Mouse (Mus musculus) hindbrain, embryonic 14.5 days (tissue): Measurements from ENCODE around the gene Tinf2. TPM values are rescaled to one million over a fixed set of nuclear protein-coding genes. Genes with fewer than 3 reads are reported as not detected.

ENCODE experiments used
- ATAC-seq: fragments of 200-750 bp; cut with Nextera tagmentation; 2 replicates; pipeline ENCODE4 v1.8.0; 2017; ENCODE audit warnings: moderate number of reproducible peaks, mild to moderate bottlenecking, moderate TSS enrichment, moderate library complexity; ENCODE audit not compliant: low FRiP score
- DNase-seq: peaks from one replicate; pipeline ENCODE4 v3.0.0-alpha.2; 2015; ENCODE audit warnings: low spot score
- H3K27ac ChIP-seq: fragments of 300-500 bp; sonication (generic); 2 replicates; pipeline ENCODE4 v1.5.1; 2014; ENCODE audit warnings: mild to moderate bottlenecking, moderate library complexity
- H3K27me3 ChIP-seq: fragments of 300-500 bp; sonication (generic); 2 replicates; pipeline ENCODE4 v1.6.1; 2014; ENCODE audit warnings: mild to moderate bottlenecking, low read length, mixed read lengths; ENCODE audit not compliant: control insufficient read depth, insufficient read depth
- H3K36me3 ChIP-seq: fragments of 300-500 bp; sonication (generic); replicated peaks from 2 replicates; pipeline ENCODE4 v1.6.1; 2014; ENCODE audit not compliant: control insufficient read depth, insufficient read depth
- H3K4me1 ChIP-seq: fragments of 300-500 bp; sonication (generic); replicated peaks from 2 replicates; pipeline ENCODE4 v1.6.1; 2014; ENCODE audit warnings: antibody characterized with exemption, low read length, mixed read lengths; ENCODE audit not compliant: control insufficient read depth, insufficient read depth
- H3K4me2 ChIP-seq: fragments of 300-500 bp; sonication (generic); replicated peaks from 2 replicates; pipeline ENCODE4 v1.6.1; 2014; ENCODE audit warnings: mild to moderate bottlenecking, moderate library complexity
- H3K4me3 ChIP-seq: fragments of 300-500 bp; sonication (generic); replicated peaks from 2 replicates; pipeline ENCODE4 v1.5.1; 2014; ENCODE audit warnings: mild to moderate bottlenecking, low read length
- H3K9ac ChIP-seq: fragments of 300-500 bp; sonication (generic); 2 replicates; pipeline ENCODE4 v1.6.1; 2014
- H3K9me3 ChIP-seq: fragments of 300-500 bp; sonication (generic); 2 replicates; pipeline ENCODE4 v1.6.1; 2016; ENCODE audit warnings: low read length; ENCODE audit not compliant: control insufficient read depth
- WGBS: fragments of 180-500 bp; shearing (Covaris S2); extraction: QIAGEN DNeasy Blood & Tissue Kit; methylation state at CpG from one replicate; pipeline ENCODE4 v1.1.7; 2014; 5-methylcytosine and 5-hydroxymethylcytosine counted together
- polyA plus RNA-seq: library from polyadenylated mRNA; unstranded; fragments of >200 nt; fragmentation: Nextera tagmentation; extraction: Ambion mirVana; gene quantifications from 2 replicates; pipeline ENCODE4 v1.2.1, GENCODE M21; 2014

Tinf2 gene
- polyA plus RNA-seq, 1 experiment from 2014 or later = 24.3 TPM

DNA sequence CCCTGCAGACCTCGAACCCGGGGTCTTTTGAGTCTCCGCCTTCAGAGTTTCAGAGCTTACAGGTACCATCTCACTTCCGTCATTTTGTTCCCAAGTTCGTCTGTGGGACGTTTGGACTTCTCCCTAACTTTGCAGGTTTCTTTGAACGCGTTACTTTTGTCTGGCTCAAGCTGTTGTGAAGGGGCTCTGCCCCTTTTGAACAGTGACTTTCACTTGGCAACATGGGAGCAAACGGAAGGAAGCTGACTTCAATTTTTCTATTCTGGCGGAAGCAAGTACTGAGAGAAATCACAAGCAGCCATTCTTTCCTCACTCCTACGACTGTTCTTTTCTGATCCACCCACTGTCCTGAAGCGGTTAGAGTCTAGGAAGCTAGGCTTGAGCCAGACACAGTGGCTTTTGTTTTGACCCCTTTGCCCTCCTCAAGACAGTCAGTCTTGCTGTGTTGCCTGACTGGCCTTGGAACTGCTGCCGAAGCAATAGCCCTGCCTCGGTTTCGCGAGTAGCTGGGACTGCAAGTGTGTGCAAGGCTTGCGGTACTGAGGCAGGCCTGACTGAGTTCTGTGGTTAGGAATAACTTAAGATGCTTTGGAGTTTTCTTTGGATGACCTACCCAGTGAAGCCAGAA, 37.2 kb downstream of the Tinf2 start:
- Histone ChIP-seq H3K27me3 (no peaks in the 10 kb centered on the region), H3K4me3 (peak overlapping the region; percentile 85)
- 34% methylated on average over 17 of the region's 17 CpGs for WGBS

DNA sequence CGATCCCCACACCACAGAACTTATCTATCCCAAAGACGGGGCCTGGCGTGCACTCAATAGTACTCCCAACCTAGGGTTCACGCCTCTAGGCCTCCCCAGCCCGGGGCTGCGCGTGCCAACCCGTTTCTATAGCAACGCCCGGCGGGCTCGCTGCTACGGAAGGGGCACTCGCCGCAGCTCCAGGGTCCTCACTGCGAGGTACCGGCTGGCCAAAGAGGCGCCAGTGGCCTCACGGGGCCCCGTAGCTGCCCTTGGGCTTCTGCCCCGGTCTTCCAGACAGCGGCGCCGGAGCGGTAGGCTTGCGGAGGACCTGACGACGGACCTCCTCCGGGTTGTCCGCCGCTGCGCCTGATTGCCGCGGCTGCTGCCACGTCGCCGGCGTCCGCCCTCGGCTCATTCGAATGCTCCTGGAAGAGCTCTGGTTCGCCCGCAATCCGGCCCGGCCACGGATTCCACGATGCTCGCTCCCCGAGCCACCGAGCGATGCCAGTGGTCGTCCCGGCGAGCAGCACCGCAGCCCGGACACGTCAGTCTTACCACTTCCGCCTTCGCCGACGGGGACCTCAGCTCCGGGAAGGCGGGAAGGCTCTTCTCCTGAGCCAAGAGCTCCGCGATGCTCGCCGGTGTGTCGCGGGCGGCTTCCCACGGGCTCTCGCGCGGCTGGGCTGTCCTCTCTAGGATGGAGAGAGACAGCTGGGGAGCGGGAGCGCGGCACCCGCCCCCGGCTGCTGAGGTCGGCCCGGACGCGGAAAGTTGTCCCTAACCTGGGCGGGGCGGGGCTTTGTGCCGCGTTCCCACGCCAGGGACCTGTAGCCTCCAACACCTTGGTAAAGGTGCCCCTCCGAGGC, 38.3 kb downstream of the Tinf2 start, which contains the start of gene Tm9sf1:
Gene Tm9sf1, minus strand, starts transcription at position 747 of the 848 bp plus-strand sequence.
- H3K4me2 ChIP-seq = peak within 1 kb of the TSS; percentile 80
- H3K4me3 ChIP-seq = peak within 1 kb of the TSS; percentile 85
- DNase-seq (peak; percentile 78), ATAC-seq (peak; percentile 90)
- peaks cover 21% of the 10 kb centered on the region for H3K4me1 ChIP-seq
- H3K9me3 ChIP-seq = no peaks in the 10 kb centered on the region
- peak within 1 kb of the TSS; percentile 97 for H3K27ac ChIP-seq
- H3K27me3 ChIP-seq = no peaks in the 10 kb centered on the region
- H3K36me3 ChIP-seq = peaks cover 22% of the 10 kb centered on the region
- H3K9ac ChIP-seq = peak within 1 kb of the TSS; percentile 84
- WGBS = under 1% methylated on average over 89 of the region's 89 CpGs

More for the DNA sequence above, 37.2 kb downstream of the Tinf2 start:
- DNase-seq (no peak), ATAC-seq (no peak)
- Histone ChIP-seq H3K36me3 (peaks cover 12% of the 10 kb centered on the region), H3K27ac (no peak overlapping the region), H3K4me2 (peak overlapping the region; percentile 80), H3K4me1 (peaks cover 21% of the 10 kb centered on the region), H3K9ac (peak overlapping the region; percentile 84), H3K9me3 (no peaks in the 10 kb centered on the region)

DNA sequence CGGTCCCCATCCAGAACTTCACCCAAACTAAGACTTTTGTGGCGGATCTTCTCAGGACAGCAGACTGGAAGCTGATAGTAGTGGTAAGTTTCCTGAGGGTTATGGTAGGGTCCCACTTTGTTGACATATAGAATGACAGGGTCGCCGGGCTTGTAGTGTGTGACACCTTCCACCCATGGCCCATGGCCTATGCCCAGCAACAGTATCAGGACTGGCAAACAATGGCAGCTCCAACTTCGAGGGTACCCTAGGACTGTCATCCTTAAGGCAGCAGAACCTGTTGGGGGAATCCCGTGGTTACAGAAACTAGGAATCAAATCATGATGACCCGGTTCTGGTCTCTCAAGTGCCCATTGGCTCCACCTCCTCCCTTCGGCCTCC, 39.0 kb downstream of the Tinf2 start:
- Histone ChIP-seq H3K36me3 (peaks cover 28% of the 10 kb centered on the region), H3K4me2 (peak overlapping the region; percentile 80), H3K9ac (peak overlapping the region; percentile 84), H3K27ac (peak overlapping the region; percentile 97), H3K9me3 (no peaks in the 10 kb centered on the region), H3K4me1 (peaks cover 21% of the 10 kb centered on the region), H3K4me3 (peak overlapping the region; percentile 85), H3K27me3 (no peaks in the 10 kb centered on the region)
- ATAC-seq (peak; percentile 29), DNase-seq (no peak)
- 21% methylated on average over 8 of the region's 8 CpGs for WGBS

DNA sequence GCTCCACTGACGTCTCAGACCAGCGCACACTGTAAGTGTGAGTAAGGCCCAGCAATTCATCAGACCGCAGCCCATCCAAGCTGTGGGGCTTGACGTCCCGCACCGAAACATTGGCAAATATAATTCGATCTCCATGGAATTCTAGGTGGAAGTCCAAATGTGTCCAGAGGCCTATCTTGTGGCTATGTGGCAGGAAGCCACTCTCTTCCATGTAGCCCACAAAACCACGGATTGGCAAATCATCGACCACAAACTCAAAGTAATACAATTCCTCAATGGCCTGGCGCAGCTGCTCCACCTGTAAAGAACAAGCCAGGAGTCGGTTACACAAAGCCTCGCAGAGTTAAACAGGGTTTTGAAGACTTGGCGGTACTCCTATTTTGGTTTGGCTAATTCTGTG, 40.3 kb downstream of the Tinf2 start:
- no peak overlapping the region for H3K4me2 ChIP-seq
- 97% methylated on average over 13 of the region's 13 CpGs for WGBS
- DNase-seq (no peak), ATAC-seq (no peak)
- no peaks in the 10 kb centered on the region for H3K9me3 ChIP-seq
- H3K4me3 ChIP-seq = no peak overlapping the region
- no peak overlapping the region for H3K9ac ChIP-seq
- peaks cover 25% of the 10 kb centered on the region for H3K4me1 ChIP-seq
- H3K36me3 ChIP-seq = peaks cover 42% of the 10 kb centered on the region
- no peak overlapping the region for H3K27ac ChIP-seq
- no peaks in the 10 kb centered on the region for H3K27me3 ChIP-seq

DNA sequence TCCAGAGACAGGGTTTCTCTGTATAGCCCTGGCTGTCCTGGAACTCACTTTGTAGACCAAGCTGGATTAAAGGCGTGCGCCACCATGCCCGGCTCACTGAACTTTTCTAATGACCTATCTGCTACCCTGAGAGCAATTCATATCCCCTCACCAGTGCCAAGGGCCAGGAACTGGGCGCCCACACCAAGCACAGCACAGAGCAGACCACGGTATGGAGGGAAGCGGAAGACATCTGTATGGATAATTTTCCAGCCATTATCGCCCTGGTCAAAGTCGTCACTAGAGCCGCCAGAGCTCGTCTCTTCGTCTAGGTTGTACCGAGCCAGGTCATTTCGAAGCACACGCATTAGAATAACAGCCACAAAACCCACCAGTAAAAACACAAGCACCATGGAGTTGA, 40.8 kb downstream of the Tinf2 start:
- WGBS = 96% methylated on average over 14 of the region's 14 CpGs
- Histone ChIP-seq H3K4me3 (no peak overlapping the region), H3K27me3 (no peaks in the 10 kb centered on the region), H3K36me3 (peaks cover 45% of the 10 kb centered on the region), H3K9ac (no peak overlapping the region), H3K4me2 (no peak overlapping the region), H3K9me3 (no peaks in the 10 kb centered on the region), H3K27ac (no peak overlapping the region), H3K4me1 (peaks cover 29% of the 10 kb centered on the region)
- DNase-seq (no peak), ATAC-seq (no peak)

DNA sequence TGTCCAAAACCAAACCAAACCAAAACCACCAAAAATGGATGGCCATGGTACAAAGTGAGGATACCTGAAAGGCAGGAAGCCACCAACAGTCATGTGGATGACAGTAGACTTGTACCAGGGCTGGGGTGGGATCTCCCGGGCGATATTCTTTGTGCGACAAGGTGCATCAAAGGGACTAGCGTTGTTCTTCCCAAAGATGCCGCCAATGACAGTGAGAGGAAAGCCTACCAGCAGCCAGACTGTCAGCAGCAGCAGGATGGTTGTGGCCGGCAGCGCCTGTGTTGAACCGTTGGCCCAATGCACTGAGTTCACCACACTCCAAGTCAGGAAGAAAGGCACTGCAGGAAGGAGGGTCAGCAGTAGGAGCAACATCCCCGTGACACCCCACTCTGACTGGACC, 43.8 kb downstream of the Tinf2 start, which contains the start of gene Gm49378:
Gene Gm49378, minus strand, starts transcription at position 101 of the 400 bp plus-strand sequence.
- no peak within 1 kb of the TSS for H3K4me3 ChIP-seq
- no peak for DNase-seq
- peaks cover 24% of the 10 kb centered on the region for H3K4me1 ChIP-seq
- no peaks in the 10 kb centered on the region for H3K9me3 ChIP-seq
- no peak for ATAC-seq
- no peak within 1 kb of the TSS for H3K27ac ChIP-seq
- no peak within 1 kb of the TSS for H3K9ac ChIP-seq
- no peak within 1 kb of the TSS for H3K4me2 ChIP-seq
- peaks cover 59% of the 10 kb centered on the region for H3K36me3 ChIP-seq
- WGBS = 96% methylated on average over 9 of the region's 9 CpGs
- H3K27me3 ChIP-seq = no peaks in the 10 kb centered on the region

DNA sequence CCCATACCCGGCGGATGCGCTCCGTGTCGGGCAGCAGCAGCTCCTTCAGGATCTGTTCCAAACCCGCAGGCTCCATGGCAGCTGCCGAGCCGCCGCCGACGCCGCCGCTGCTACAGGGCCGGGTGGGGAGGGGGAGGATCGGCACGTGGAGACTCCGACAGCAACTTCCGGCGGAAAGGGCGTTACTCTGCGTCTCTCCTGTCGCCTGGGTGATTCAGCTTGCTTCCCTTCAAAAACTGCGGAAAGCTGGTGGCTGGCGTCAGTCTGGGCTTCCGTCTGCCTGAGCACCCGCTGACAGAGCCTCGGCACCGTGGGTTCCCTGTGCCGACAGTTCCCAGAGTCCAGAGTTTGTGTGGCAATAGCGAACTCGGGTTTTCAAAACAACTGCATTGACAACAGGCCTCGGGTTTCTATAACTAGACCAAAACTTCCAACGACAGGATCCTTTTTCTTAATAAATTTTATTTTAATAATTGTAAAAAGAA, 46.1 kb downstream of the Tinf2 start, which contains the start of gene Ipo4:
Gene Ipo4, minus strand, starts transcription at position 435 of the 485 bp plus-strand sequence.
- no peaks in the 10 kb centered on the region for H3K9me3 ChIP-seq
- ATAC-seq (peak; percentile 91), DNase-seq (peak; percentile 89)
- H3K27ac ChIP-seq = peak within 1 kb of the TSS; percentile 67
- no peaks in the 10 kb centered on the region for H3K27me3 ChIP-seq
- peaks cover 17% of the 10 kb centered on the region for H3K4me1 ChIP-seq
- peak within 1 kb of the TSS; percentile 69 for H3K4me3 ChIP-seq
- H3K4me2 ChIP-seq = peak within 1 kb of the TSS; percentile 90
- H3K9ac ChIP-seq = peak within 1 kb of the TSS; percentile 81
- 2% methylated on average over 33 of the region's 33 CpGs for WGBS
- peaks cover 80% of the 10 kb centered on the region for H3K36me3 ChIP-seq

DNA sequence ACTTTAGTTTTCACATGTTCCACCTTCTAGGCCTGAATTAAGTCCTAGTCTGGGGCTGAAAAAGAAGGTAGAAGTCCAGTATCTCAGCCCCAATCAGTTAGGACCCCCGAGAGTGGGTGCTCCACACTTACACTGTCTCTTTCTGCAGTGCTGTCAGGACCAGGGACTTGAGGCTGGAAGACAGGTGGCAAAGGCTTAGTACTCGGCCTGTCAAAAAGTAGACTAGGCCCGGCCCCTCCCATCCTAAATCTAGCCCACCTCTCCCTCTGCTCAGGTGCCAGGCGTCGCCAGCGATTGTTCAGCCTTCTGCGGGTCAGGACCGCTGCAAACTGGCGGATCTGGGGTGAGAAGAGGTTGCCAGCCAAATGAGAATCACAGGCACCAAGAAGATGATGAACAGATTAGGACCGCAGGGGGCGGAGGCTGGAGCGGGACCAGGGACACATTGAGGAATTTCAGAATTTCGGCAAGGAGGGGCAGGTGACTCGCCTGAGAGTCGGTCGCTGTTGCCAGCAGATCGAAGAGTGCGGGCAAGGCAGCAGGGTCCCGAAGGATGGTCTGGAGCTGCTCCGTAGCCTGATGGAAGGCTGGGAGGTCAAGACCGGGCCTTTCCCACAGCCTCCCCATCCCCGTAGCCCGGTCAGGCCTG, 46.6 kb downstream of the Tinf2 start:
- Histone ChIP-seq H3K9me3 (no peaks in the 10 kb centered on the region), H3K27me3 (no peaks in the 10 kb centered on the region), H3K4me3 (peak overlapping the region; percentile 69), H3K4me2 (peak overlapping the region; percentile 90), H3K36me3 (peaks cover 80% of the 10 kb centered on the region), H3K4me1 (peaks cover 17% of the 10 kb centered on the region), H3K27ac (peak overlapping the region; percentile 67), H3K9ac (peak overlapping the region; percentile 81)
- WGBS = 6% methylated on average over 23 of the region's 23 CpGs
- peak; percentile 7 for ATAC-seq
- no peak for DNase-seq

DNA sequence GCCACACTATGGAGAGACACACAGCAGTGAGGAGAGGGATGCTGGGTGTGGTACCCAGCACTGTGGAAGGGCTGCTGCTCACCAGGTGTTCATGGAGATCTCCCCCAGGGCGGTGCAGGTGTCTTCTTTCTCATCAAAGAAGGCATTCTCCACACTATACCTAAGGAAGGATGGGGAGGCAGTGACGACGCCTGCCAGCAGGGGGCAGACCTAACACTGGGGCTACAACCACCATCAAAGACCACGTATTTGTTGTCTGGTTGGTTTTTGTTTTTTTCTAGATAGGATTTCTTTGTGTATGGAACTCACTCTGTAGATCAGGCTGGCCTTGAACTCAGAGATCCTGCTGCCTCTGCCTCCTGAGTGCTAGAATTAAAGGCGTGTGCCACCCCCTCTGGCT, 52.3 kb downstream of the Tinf2 start:
- H3K9me3 ChIP-seq = no peaks in the 10 kb centered on the region
- 48% methylated on average over 5 of the region's 5 CpGs for WGBS
- no peak overlapping the region for H3K4me2 ChIP-seq
- no peaks in the 10 kb centered on the region for H3K27me3 ChIP-seq
- H3K4me3 ChIP-seq = no peak overlapping the region
- no peak for ATAC-seq
- H3K9ac ChIP-seq = no peak overlapping the region
- H3K36me3 ChIP-seq = peaks cover 99% of the 10 kb centered on the region
- no peaks in the 10 kb centered on the region for H3K4me1 ChIP-seq
- H3K27ac ChIP-seq = no peak overlapping the region
- no peak for DNase-seq
